Mouse (Mus musculus) thymus, adult 2 months (tissue): ENCODE measurements around the gene Marcksl1. TPM values are rescaled to one million over a fixed set of nuclear protein-coding genes. Genes with fewer than 3 reads are reported as not detected.

Experiments
- DNase-seq: peaks from one replicate; pipeline ENCODE4 v3.0.0; 2021
- H3K27ac ChIP-seq: fragments of 200-500 bp; 2 replicates; pipeline ENCODE4 v1.5.1; 2012; ENCODE audit warnings: low read length, control low read depth; ENCODE audit not compliant: control insufficient read depth, insufficient read depth
- H3K27me3 ChIP-seq: fragments of 200-500 bp; 2 replicates; pipeline ENCODE4 v1.6.1; 2012; ENCODE audit warnings: mild to moderate bottlenecking, low read length, moderate library complexity, mixed read lengths; ENCODE audit not compliant: control insufficient read depth, insufficient read depth
- H3K36me3 ChIP-seq: fragments of 200-500 bp; 2 replicates; pipeline ENCODE4 v1.6.1; 2012; ENCODE audit warnings: mild to moderate bottlenecking, low read length, moderate library complexity; ENCODE audit not compliant: control insufficient read depth, insufficient read depth
- H3K4me1 ChIP-seq: fragments of 200-500 bp; replicated peaks from 2 replicates; pipeline ENCODE4 v1.6.1; 2012; ENCODE audit warnings: low read length; ENCODE audit not compliant: control insufficient read depth, insufficient read depth
- H3K4me3 ChIP-seq: fragments of 200-500 bp; 2 replicates; pipeline ENCODE4 v1.5.1; 2012; ENCODE audit warnings: mild to moderate bottlenecking, low read length, control low read depth, moderate library complexity; ENCODE audit not compliant: control insufficient read depth, insufficient read depth
- CTCF ChIP-seq: fragments of 200-500 bp; IDR thresholded peaks from 2 replicates; pipeline ENCODE4 v1.5.1; 2012; ENCODE audit warnings: mild to moderate bottlenecking, control low read depth, low read length, moderate library complexity, borderline replicate concordance; ENCODE audit not compliant: control insufficient read depth, poor library complexity, insufficient read depth; ENCODE audit errors: extremely low read depth
- POLR2A ChIP-seq: fragments of 200-500 bp; IDR thresholded peaks from 2 replicates; pipeline ENCODE4 v1.6.1; 2012; ENCODE audit warnings: mild to moderate bottlenecking, low read length, control low read depth, moderate library complexity; ENCODE audit not compliant: control insufficient read depth, poor library complexity, insufficient read depth; ENCODE audit errors: extremely low read depth
- WGBS: fragments of 180-500 bp; shearing (Covaris S2); methylation state at CpG from one replicate; pipeline ENCODE4 v1.1.7; 2018; 5-methylcytosine and 5-hydroxymethylcytosine counted together
- polyA plus RNA-seq: library from polyadenylated mRNA; depleted of rRNA; stranded (reverse); fragments of >200 nt; gene quantifications from 2 replicates; pipeline ENCODE4 v1.2.3, GENCODE M21; 2012; rRNA removed

The Marcksl1 gene
- 152 and 190 TPM in 2 replicates for polyA plus RNA-seq

DNA sequence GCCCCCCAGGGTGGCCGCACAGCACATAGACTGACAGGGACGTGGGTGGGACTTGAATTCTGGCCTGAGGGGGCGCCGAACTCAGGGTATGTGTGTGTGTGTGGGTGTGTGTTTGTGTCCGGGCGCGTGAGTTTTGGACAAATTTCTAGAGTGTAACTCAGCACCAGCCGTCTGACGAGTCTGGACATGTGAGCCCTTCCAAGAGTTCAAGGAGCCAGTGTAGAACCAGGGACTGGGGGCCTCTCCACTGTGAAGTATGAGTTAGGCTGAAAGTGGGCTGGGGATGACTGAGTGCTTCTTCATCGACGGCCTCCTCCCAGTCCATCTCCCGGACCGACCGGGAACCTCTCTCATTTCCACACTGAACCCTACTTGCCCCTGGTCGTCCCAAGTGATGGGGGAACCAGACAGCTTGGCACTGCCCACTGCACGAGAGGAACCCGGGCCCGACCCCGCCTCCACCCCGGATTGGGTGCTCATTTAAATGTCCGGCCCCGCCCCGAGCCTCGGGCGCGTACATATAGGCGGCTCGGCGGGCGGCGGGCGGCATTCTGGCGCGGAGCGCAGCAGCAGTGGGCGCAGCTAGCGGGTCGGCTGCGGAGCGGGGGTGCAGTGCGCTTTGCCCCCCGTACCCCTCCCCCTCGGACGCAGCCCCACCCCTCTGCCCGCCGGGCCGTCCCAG, at the start of gene Marcksl1:
Gene Marcksl1 (plus strand): TSS at position 496 of the 682 bp plus-strand sequence.
- 13% methylated on average over 47 of the region's 47 CpGs for WGBS
- Histone ChIP-seq H3K27me3 (no peaks in the 10 kb centered on the region), H3K4me1 (peaks cover 11% of the 10 kb centered on the region; the same call in 1 of the 2 replicates), H3K4me3 (peak within 1 kb of the TSS; percentile 80), H3K27ac (no peak within 1 kb of the TSS), H3K36me3 (peaks cover 16% of the 10 kb centered on the region)
- TF ChIP-seq CTCF (peak; percentile 35; the same call in 1 of the 2 replicates), POLR2A (peak; percentile 96)
- DNase-seq, result peak; percentile 94

DNA sequence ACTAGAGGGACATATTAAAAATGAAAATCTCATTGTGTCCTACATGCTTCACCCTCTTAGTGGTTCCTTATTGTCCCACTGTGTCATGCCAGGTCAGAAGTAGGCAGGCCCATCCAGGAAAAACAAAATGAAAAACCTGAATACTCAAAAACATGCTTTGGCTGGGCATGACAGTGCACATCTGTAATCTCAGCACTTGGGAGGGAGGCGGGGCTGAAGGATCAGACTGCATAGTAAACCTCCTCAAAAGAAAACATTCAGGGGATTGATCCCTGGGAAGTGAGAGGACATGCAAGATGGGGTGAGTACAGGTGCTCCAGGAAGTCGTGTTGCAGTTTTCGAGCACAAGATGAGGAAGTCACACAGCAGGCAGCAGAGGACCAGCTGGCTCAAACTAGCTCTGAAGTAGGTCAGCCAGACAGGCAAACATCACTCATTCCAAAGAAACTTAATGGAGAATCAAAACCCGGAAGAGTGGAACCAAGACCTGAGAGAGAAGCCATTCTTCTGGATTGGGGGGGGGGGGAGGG, 49.0 kb upstream of the Marcksl1 start:
- Histone ChIP-seq H3K36me3 (peaks cover 38% of the 10 kb centered on the region), H3K27ac (no peak overlapping the region), H3K4me3 (no peak overlapping the region), H3K27me3 (no peaks in the 10 kb centered on the region), H3K4me1 (peaks cover 9% of the 10 kb centered on the region)
- no peak for TF ChIP-seq POLR2A
- TF ChIP-seq CTCF, result no peak
- 73% methylated on average over 4 of the region's 4 CpGs for WGBS
- no peak for DNase-seq

DNA sequence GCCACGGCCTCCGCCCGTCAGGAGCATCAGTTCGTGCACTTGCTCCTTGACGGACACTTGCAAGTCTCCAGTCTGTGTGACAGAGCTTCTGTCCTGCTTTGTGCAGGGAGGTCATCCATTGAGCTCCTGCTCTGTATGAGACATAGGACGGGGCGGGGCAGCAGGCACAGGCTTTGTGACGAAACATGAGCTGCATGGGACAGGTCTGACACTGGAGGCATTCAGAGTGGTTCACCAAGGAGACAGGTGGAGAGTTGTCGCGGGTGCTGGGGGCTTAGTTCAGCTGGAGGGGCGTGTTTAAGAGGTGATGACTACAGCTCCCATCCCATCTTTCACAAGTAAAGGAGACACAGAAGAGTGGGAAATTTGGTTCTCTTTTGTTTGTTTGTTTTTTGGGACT, 37.3 kb upstream of the Marcksl1 start:
- Histone ChIP-seq H3K4me3 (no peak overlapping the region), H3K36me3 (peaks cover 47% of the 10 kb centered on the region), H3K27ac (no peak overlapping the region), H3K4me1 (no peaks in the 10 kb centered on the region), H3K27me3 (no peaks in the 10 kb centered on the region)
- DNase-seq, result no peak
- TF ChIP-seq CTCF (no peak), POLR2A (no peak)
- 96% methylated on average over 11 of the region's 11 CpGs for WGBS

DNA sequence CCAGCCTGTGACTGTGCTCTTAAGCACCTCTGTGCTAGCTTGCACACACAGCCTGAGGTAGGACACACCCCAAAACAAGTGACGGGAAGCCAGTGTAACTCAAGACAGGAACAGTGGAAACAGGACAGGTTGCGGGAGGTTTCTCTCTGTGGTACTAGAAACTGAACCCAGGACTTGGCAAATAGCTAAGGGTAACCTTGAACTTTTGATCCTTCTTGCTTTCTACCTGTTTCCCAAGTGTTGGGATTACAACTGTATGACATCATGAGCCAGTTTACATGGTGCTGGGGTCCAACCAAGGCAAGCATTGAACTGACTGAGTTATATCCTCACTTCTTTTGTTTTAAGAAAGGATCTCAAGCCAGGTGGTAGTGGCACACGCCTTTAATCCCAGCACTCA, 33.5 kb upstream of the Marcksl1 start:
- no peak overlapping the region for H3K27ac ChIP-seq
- H3K4me1 ChIP-seq, result no peaks in the 10 kb centered on the region
- TF ChIP-seq POLR2A (no peak), CTCF (no peak)
- H3K4me3 ChIP-seq, result no peak overlapping the region
- no peaks in the 10 kb centered on the region for H3K27me3 ChIP-seq
- H3K36me3 ChIP-seq, result peaks cover 28% of the 10 kb centered on the region
- WGBS, result 94% methylated on average over 3 of the region's 3 CpGs
- DNase-seq, result no peak

DNA sequence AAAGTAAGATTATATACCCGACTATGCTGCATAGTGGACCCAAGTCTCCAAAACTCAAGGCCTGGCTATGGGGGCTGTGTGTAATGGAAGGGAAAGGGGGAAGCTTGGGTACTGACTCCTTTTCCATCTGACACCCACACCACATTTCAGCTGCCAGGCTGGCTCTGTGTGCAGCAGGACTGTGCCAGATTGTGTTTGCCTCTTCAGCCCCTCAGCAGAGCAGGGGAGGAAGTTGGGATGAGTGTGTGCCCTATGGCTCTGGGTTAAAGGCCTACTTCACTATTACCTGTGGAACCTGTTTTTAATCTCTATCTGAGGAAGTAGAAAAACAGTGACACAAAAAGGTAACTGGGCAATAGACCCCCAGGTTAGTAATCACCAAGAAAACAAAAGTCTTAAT, 32.3 kb upstream of the Marcksl1 start:
- TF ChIP-seq POLR2A, result no peak
- TF ChIP-seq CTCF, result no peak
- no peak for DNase-seq
- Histone ChIP-seq H3K4me3 (no peak overlapping the region), H3K36me3 (peaks cover 31% of the 10 kb centered on the region), H3K27ac (no peak overlapping the region), H3K4me1 (no peaks in the 10 kb centered on the region), H3K27me3 (no peaks in the 10 kb centered on the region)
- 93% methylated on average over 1 of the region's 1 CpGs for WGBS

DNA sequence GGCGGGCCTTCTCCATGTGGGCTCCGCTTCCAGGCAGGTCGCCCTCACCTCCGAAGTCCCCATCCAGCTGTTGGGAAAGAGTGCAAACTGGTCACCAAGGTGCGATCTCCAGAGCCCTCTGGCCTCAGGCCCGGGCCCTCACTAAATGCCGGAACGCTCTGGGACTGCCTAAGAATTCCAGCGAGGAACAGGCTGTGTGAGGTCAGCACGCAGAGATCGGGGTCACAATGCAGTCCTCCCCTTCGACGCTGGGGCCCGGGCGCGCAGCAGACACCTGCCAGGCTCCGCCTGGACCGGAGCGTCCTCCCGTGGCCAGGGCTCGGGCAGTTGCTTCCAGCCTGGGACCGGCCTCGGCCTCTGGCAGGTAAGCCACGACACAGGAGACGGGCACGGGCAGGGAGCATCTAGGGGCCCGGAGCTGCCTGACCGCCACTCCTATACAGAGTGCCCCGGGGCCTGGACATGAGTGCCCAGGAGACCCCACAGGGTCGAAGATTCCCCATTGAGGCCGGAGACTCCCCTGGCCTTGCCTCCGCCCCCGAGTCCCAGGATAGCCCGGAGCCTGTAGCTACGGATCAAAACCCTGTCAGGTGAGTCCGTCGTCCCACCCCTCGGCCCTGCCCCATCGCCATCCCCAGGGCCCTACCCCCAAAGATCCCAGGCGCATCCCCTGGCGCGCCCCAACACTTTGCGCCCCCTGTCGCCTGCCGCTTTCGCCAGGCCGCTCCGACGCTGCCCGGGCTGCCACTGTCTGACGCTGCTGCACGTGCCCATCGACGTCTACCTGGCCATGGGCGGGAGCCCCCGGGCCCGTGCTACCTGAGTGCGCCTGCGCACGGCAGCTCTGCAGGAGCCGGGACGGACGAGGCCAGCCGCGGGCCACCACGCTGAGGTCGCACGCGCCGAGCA, 22.2 kb upstream of the Marcksl1 start, which contains the start of the genes Tssk3 and Fam229a:
Gene Tssk3 (minus strand): TSS at position 51 of the 909 bp plus-strand sequence.
Gene Fam229a (plus strand): TSS at position 219 of the 909 bp plus-strand sequence.
- peak within 1 kb of the TSS; percentile 4; the same call in 1 of the 2 replicates for H3K4me3 ChIP-seq
- peak; percentile 12 for DNase-seq
- no peaks in the 10 kb centered on the region; the same call in 1 of the 2 replicates for H3K27me3 ChIP-seq
- TF ChIP-seq CTCF, result no peak
- no peak for TF ChIP-seq POLR2A
- WGBS, result 39% methylated on average over 70 of the region's 70 CpGs
- H3K27ac ChIP-seq, result no peak within 1 kb of the TSS
- H3K36me3 ChIP-seq, result peaks cover 14% of the 10 kb centered on the region
- H3K4me1 ChIP-seq, result peaks cover 11% of the 10 kb centered on the region

DNA sequence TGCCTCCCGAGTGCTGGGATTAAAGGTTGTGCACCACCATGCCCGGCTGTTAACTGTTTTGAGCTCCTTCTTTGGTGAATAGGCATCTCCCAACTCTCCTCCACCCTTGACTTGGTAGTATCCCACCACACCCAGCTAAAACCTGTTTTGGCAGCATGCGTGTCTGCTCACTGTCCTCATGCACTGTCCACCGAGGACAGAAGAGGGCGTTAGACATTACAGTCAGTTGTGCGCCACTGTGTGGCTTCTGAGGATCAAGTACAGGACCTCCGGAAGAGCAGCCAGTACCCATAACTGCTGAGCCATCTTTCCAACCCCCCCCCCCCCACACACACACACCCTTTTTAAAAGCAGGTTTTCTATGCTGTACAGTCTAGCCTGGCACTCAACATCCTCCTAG, 18.7 kb upstream of the Marcksl1 start:
- Histone ChIP-seq H3K27me3 (no peaks in the 10 kb centered on the region; the same call in 1 of the 2 replicates), H3K27ac (no peak overlapping the region), H3K4me1 (peaks cover 21% of the 10 kb centered on the region), H3K4me3 (no peak overlapping the region), H3K36me3 (no peaks in the 10 kb centered on the region)
- 82% methylated on average over 7 of the region's 7 CpGs for WGBS
- no peak for DNase-seq
- no peak for TF ChIP-seq CTCF
- TF ChIP-seq POLR2A, result no peak
